Mouse (Mus musculus): ENCODE measurements around the gene Mark1. TPM values are rescaled to one million over a fixed set of nuclear protein-coding genes. Genes with fewer than 3 reads are reported as not detected.

Gene Mark1
- not detected in 2 replicates for total RNA-seq (2017)

GRCm38 (mm10) chr1:184999071-184999750, at the start of gene Mark1:
Gene Mark1, minus strand, starts transcription at chr1:184999570.
- ATAC-seq (ENCODE audit: extremely low read depth, insufficient number of reproducible peaks, low FRiP score, poor library complexity, severe bottlenecking), result no peak

- ATAC-seq (ENCODE audit: extremely low read depth, insufficient number of reproducible peaks, low FRiP score, poor library complexity, severe bottlenecking), result no peak
Observed at GRCm38 (mm10) chr1:185047516-185048247, 48.3 kb upstream of the Mark1 start.

GRCm38 (mm10) chr1:185046513-185046912, 47.1 kb upstream of the Mark1 start:
- no peak for ATAC-seq (ENCODE audit: extremely low read depth, insufficient number of reproducible peaks, low FRiP score, poor library complexity, severe bottlenecking)

GRCm38 (mm10) chr1:185038183-185038686, 38.9 kb upstream of the Mark1 start:
- no peak for ATAC-seq (ENCODE audit: extremely low read depth, insufficient number of reproducible peaks, low FRiP score, poor library complexity, severe bottlenecking)

GRCm38 (mm10) chr1:185030565-185030964, 31.2 kb upstream of the Mark1 start:
- ATAC-seq (ENCODE audit: extremely low read depth, insufficient number of reproducible peaks, low FRiP score, poor library complexity, severe bottlenecking), result no peak

- ATAC-seq (ENCODE audit: extremely low read depth, insufficient number of reproducible peaks, low FRiP score, poor library complexity, severe bottlenecking), result no peak
Observed at GRCm38 (mm10) chr1:185020429-185021168, 21.2 kb upstream of the Mark1 start.

- ATAC-seq (ENCODE audit: extremely low read depth, insufficient number of reproducible peaks, low FRiP score, poor library complexity, severe bottlenecking), result no peak
Observed at GRCm38 (mm10) chr1:185012566-185012965, 13.2 kb upstream of the Mark1 start.

- no peak for ATAC-seq (ENCODE audit: extremely low read depth, insufficient number of reproducible peaks, low FRiP score, poor library complexity, severe bottlenecking)
Observed at GRCm38 (mm10) chr1:185007066-185007465, 7.7 kb upstream of the Mark1 start.

GRCm38 (mm10) chr1:184999780-185000599, 620 bp upstream of the Mark1 start:
- ATAC-seq (ENCODE audit: extremely low read depth, insufficient number of reproducible peaks, low FRiP score, poor library complexity, severe bottlenecking), result no peak

GRCm38 (mm10) chr1:184998631-184999030, 739 bp downstream of the Mark1 start:
- no peak for ATAC-seq (ENCODE audit: extremely low read depth, insufficient number of reproducible peaks, low FRiP score, poor library complexity, severe bottlenecking)

GRCm38 (mm10) chr1:184998161-184998560, 1.2 kb downstream of the Mark1 start:
- ATAC-seq (ENCODE audit: extremely low read depth, insufficient number of reproducible peaks, low FRiP score, poor library complexity, severe bottlenecking), result no peak

GRCm38 (mm10) chr1:184997466-184997865, 1.9 kb downstream of the Mark1 start:
- no peak for ATAC-seq (ENCODE audit: extremely low read depth, insufficient number of reproducible peaks, low FRiP score, poor library complexity, severe bottlenecking)

- no peak for ATAC-seq (ENCODE audit: extremely low read depth, insufficient number of reproducible peaks, low FRiP score, poor library complexity, severe bottlenecking)
Observed at GRCm38 (mm10) chr1:184995335-184995734, 4.0 kb downstream of the Mark1 start.

- no peak for ATAC-seq (ENCODE audit: extremely low read depth, insufficient number of reproducible peaks, low FRiP score, poor library complexity, severe bottlenecking)
Observed at GRCm38 (mm10) chr1:184991191-184991590, 8.2 kb downstream of the Mark1 start.

- no peak for ATAC-seq (ENCODE audit: extremely low read depth, insufficient number of reproducible peaks, low FRiP score, poor library complexity, severe bottlenecking)
Observed at GRCm38 (mm10) chr1:184986748-184987147, 12.6 kb downstream of the Mark1 start.

GRCm38 (mm10) chr1:184984723-184985122, 14.6 kb downstream of the Mark1 start:
- no peak for ATAC-seq (ENCODE audit: extremely low read depth, insufficient number of reproducible peaks, low FRiP score, poor library complexity, severe bottlenecking)

- no peak for ATAC-seq (ENCODE audit: extremely low read depth, insufficient number of reproducible peaks, low FRiP score, poor library complexity, severe bottlenecking)
Observed at GRCm38 (mm10) chr1:184983751-184984150, 15.6 kb downstream of the Mark1 start.

- no peak for ATAC-seq (ENCODE audit: extremely low read depth, insufficient number of reproducible peaks, low FRiP score, poor library complexity, severe bottlenecking)
Observed at GRCm38 (mm10) chr1:184972214-184972776, 27.1 kb downstream of the Mark1 start.
